Mouse (Mus musculus) left cerebral cortex, postnatal 25 days (tissue): ENCODE measurements around the gene Gm21761. TPM values are rescaled to one million over a fixed set of nuclear protein-coding genes. Genes with fewer than 3 reads are reported as not detected.
A peak's percentile ranks its signal among the peaks of the same experiment; 100 is the strongest.
"Not testable (repeated sequence)": the region's sequence is repeated elsewhere in the genome, so short reads cannot be mapped to it uniquely, and the experiment has no call there.

Experiments
- DNase-seq, 2 experiments: peaks; one replicate each; pipeline ENCODE4 v3.0.0; 2022; ENCODE audit warnings: low spot score in 2 of 2, mixed read lengths in 1 of 2
- intact Hi-C: fragments of 180-260 bp; cut with DNase I; formaldehyde crosslinking; loops from one replicate; pipeline ENCODE4 v1.15.1; 2025
- total RNA-seq, 2 experiments: library from RNA; stranded (reverse); gene quantifications; 2 replicates each; pipeline ENCODE4 v1.2.3; 2021

Gm21761 gene
- total RNA-seq = not detected

DNA sequence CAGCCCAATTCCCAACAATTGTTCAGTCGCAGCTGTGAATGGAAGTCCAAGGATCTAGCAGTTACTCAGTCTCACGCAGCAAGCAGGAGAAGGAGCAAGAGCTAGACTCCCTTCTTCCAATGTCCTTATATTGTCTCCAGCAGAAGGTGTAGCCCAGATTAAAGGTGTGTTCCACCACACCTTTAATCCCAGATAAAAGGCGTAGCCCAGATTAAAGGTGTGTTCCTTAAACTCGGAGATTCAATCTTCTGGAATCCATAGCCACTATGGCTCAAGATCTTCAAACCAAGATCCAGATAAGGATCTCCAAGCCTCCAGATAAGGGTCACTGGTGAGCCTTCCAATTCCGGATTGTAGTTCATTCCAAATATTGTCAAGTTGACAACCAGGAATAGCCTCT, at the start of gene Gm21761:
Gm21761 (minus strand) TSS at position 101 of the 400 bp plus-strand sequence.
- intact Hi-C loops, DNase-seq: not testable (repeated sequence)

DNA sequence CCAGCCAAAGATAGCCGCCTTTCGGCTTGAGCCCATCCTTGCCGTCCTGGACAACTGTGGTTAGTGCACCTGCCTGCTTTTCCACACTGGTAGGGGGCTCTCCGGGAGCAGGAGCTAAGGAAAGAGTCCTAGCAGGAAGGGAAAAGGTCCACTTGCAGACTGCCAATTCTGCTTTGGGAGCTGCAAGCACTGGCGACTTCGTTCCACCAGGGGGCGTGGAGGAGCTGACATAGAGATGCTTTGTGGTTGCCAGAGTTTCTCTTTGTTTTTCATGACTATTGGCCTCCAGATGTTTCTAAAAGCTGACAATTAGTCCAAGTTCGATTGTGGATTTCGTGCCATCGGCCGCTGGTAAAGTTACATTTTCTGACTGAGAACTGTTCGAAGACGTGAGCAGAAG, 40.1 kb upstream of the Gm21761 start:
- DNase-seq, intact Hi-C loops: not testable (repeated sequence)

DNA sequence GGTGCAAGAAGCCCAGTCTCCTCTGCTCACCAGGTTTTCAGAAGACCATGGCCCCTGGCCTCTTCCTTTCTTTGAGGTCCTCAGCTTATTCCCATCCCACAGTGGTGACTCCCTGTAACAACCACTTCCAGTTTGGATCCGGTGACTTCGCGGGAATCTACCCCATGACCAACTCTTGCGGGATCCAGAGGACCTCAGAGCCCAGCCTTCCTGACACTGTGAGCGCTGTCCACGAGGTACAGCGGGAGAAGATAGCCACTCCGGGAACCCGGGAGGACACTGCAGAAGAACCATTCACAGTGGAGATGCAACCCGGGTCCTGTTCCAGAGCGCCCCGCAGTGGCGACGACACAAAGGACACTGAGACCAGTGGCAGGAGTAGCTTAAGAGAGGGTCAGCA, 39.1 kb upstream of the Gm21761 start:
- intact Hi-C loops, DNase-seq: not testable (repeated sequence)

DNA sequence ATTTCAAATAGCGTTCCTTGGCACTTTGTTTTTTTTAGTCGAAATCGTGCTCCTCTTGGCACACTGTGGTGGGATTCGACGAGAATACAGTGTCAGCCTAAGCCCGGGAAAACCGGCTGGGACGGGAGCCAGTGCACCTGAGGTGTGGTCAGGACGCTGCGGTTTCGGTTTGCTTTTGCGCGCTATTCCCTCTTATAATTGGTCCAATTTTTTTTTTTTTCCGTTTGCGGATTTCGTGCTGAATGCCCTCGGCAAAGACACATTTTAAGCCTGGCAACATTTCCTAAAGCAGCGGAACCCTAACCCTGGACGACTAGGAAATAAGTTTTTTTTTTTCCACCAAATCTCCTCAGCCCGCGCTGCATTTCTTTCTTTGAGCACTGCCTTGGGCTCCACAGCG, 36.9 kb upstream of the Gm21761 start:
- intact Hi-C loops = not testable (repeated sequence)
- peak in 1 of 2 experiments; percentile 2 for DNase-seq

DNA sequence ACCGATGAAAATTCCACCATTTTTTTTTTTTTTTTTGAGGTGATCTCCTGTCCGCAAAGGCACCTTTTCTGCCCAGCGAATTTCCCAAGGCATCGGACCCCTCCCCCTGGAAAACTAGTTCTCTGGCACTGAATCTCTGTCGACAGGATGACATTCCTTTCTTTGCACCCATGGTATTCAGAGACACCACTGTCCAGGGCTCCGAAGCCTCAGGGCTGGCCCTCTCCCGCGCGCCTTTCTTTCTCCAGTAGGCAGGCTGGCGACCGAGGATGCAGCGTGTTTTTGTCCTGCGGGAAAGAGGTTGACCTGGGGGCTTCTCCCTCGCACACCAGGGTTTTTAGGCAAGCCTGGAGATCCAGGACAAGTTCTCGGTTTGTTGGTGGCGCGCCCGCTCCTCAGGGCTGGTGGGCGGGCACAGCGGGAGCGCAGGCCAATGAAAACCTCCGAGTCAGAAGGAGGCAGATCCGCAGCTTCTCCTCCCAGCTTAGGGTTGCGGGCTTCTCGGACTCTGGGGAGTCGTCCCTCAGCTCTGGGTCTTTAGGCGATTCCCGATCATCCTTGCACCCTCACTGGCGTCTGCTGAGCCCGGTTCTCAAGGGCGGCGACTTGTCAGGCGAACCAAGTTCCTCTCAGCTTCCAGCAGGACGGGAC, 36.4 kb upstream of the Gm21761 start:
- DNase-seq, intact Hi-C loops: not testable (repeated sequence)

DNA sequence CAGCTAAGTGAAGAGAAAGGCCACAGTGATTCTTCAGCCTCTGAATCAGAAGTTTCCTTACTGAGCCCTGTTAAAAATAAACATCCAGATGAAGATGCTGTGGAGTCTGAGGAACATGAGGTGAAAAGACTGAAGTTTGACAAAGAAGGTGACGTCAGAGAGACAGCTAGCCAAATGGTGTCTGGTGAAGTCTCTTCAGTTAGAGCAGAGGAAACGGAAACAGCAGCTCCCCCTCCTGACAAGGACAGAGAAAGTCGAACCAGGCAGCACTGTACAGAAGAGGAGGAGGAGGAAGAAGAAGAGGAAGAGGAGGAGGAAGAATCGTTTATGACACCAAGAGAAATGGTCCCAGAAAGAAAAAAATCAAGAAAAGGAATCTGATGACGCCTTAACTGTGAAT, 33.8 kb upstream of the Gm21761 start:
- intact Hi-C loops, DNase-seq: not testable (repeated sequence)

DNA sequence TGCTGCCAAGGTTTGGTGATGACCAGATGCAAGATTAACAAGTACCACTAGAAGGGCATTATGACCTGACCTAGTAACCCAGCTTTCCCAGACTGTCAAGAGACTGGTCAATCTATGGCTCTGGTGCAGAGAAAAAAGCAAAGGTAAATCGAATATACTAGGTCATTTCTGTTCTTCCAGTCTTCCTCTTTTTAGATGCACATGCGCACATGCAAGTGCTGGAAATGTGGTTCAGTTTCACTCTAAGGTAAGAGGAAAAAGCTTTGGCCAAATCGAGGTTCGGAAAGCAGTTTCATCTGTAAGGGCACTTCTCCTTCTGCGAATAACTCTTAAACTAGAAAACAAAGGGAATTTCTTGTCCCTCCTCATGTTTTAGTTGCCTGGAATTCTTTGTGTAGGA, 26.5 kb upstream of the Gm21761 start:
- intact Hi-C loops, DNase-seq: not testable (repeated sequence)

DNA sequence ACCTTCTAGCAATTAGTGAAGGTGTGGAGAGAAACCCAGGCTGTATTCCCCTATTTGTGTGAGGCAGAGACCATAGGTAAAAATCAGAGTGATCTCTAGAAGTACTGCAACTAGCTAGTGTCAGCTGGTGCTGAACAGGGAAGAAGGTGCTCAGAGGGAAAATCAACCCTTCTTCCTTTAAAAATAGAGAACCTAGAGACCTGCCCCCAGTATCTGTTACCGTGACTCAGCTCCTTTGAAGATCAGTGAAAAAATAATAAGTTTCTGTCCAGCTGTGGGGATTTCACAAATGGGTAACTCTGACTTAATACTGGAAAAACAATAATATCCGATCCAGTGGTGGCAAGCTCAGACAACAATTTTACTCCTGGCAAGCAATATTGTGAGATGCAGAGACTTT, 26.0 kb upstream of the Gm21761 start:
- intact Hi-C loops, DNase-seq: not testable (repeated sequence)

DNA sequence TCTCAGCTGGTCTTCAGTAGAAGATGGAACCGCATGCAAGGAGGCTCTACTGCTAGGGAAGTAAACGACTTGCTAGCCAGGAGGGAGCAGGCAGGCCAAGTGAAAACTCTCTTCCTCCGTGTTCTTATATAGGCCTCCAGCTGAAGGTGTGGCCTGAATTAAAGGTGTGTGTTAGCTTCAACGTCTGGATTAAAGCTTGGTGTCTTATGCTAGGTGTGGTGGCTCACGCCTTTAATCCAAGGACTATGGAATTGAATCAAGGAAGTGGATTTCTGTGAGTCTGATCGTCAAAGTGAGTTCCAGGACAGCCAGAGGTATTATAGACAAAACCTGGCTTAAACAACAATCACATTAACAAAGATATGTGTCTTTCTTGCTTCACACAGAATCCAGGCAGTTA, 21.6 kb upstream of the Gm21761 start, which contains the start of gene B020031M17Rik:
B020031M17Rik (minus strand) TSS at position 101 of the 400 bp plus-strand sequence.
- DNase-seq, intact Hi-C loops: not testable (repeated sequence)

DNA sequence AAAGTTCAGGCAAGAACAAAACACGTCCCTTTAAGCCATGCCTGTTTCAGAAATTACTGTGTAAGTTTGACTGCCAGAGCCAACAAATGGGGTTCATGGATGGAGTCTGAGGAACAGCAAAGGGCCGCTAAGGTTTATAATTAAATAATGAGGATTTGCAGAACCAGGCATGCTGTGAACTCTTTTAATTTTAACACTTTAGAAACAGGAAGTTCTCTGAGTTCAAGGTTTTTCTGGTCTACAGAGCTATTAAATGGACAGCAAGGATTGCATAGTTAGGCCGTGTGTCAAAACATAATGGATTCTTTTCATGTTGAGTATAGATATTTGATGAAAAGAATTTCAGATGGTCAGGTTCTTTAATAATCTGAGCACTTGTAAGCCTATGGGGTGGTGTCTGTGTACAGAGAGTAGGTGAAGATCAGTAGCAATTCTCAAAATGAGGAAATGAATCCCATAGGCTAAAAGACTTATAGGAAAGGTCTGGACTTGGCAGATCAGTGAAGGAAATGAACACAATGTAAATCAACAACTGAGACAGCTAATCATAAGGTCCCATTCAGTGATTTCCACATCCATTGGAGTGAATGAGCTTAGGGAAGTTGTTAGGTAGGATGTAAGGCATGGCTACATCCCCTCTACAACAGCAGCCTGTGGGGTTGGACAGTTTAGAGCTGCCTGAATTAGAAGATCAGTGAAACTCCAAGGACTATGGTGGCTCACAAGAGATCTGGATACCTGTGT, 4.3 kb downstream of the Gm21761 start:
- DNase-seq, intact Hi-C loops: not testable (repeated sequence)

DNA sequence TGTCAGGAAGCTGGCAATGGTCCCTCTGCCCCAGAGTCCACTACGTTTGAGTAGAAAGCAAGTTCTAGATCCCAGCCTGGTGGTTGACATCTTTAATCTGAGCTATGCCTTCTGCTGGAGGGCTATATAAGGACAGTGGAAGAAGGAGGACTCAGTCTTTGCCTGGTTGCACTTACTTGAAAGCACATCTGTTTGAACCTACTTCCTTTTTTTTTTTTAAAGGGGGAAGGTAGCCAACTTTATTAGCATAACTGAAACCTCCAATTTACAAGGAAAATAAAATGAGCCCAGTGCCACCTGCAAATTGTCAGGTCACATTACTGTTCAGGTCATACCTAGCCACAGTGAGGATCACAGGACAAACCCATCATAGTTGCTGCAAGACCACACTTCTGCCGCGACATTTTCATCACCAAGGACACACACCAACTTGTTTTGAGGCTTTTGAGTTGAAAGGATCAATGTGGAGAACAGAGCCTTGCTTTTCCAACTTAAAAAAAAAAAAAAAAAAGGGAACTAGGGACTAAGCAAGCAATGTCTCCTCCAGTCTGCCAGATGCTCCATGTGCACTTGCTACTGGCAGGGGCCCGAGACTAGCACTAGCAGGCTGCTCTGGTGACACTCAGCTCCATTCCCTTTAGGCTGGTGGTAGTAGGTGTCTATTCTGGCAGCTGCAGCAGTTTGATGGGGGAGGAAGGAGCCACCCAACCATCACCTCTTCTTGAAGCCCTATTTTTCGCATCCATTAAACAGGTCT, 11.9 kb downstream of the Gm21761 start:
- DNase-seq, intact Hi-C loops: not testable (repeated sequence)

DNA sequence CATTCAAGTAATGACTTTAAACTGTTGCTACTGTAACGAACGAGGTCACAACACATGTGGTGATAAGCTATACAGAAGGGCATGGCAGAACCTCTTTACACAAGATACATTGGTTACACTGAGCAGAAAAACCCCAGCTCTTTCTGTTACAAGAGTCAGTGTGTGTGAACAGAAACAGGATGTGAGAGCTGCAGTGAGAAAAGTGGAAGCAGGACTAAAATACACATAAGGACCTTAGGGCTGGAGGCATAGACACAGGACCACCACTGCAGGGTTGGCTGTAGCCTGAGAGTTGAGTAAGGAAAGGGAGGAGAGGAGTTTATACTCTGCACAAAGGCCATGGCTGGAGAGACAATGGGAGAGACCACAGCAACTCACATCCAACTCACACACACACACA, 12.6 kb downstream of the Gm21761 start:
- DNase-seq, intact Hi-C loops: not testable (repeated sequence)

DNA sequence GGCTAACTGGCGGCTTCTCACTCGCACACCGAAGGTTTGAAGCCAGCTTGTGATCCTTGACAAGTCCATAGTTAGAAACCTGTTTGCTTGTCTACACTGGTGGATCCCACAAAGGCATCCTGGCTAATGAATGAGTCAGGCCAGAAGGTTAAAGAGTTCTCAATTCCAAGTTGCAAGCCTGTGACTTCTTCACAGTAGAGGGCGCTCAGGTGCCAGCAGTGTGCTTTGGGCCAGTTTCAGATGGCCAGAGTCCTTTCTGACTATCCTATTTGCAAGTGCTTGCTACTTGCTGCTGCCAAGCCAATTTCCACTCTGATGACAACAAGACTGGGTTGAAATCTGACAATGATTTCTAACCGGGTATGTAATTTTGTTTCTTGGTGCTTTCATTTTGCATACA, 30.5 kb downstream of the Gm21761 start:
- intact Hi-C loops, DNase-seq: not testable (repeated sequence)

DNA sequence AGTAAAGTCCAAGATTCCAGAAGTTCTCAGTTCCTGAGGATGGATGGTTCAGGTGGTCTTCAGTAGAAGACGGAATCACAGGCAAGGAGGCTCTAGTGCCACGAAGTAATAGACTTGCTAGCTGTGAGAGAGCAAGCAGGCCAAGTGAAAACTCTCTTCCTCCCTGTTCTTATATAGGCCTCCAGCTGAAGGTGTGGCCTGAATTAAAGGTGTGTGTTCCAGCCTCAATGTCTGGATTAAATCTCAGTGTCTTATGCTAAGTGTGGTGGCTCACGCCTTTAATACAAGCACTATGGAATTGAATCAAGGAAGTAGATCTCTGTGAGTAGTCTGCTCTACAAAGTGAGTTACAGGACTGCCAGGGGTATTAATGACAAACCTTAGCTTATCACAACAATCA, 34.4 kb downstream of the Gm21761 start, which contains the start of gene Tcstv1:
Tcstv1 (minus strand) TSS at position 101 of the 400 bp plus-strand sequence.
- intact Hi-C loops, DNase-seq: not testable (repeated sequence)

DNA sequence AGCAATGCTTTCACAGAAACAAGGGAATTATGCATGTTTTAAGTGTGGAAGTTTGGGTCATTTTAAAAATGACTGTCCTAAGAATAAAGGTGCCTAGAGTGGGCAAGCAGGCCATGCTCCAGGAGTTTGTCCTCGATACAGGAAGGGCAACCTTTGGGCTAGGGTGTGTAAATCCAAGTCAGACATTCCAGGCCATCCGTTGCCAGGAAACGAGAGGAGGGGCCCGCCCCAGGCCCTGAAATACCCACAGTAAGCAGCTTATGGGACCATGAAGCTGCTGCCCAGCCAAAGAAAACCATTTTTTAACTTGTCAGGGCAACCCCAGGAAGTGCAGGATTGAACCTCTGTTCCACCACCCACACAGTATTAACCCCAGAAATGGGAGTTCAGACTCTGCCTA, 42.2 kb downstream of the Gm21761 start:
- intact Hi-C loops, DNase-seq: not testable (repeated sequence)

DNA sequence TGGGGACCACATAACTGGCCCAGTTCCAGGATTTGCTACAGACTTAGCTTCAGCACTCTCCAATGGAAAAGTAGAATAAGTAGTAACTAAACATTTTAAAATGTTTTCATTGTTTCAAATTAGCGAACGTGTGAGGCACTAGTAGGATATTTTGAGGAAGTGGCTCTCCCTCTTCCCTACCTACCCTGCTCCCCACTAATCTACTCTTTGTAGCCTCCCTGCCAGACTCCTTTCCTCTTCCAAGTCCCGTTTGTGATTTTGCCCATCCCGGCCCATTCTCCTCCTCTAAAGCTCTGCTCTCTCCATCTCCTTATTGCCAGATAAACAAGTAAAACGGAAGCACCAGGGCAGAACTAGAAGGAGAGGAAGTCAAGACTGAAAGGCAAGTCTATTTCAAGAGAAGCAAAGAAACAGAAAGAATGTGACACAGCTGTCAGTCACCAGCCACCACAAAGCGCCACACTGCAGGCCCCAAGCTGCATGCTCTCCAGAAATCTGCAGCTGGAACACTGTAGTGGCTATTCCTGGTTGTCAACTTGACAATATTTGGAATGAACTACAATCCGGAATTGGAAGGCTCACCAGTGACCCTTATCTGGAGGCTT, 64.6 kb downstream of the Gm21761 start:
- DNase-seq, intact Hi-C loops: not testable (repeated sequence)

DNA sequence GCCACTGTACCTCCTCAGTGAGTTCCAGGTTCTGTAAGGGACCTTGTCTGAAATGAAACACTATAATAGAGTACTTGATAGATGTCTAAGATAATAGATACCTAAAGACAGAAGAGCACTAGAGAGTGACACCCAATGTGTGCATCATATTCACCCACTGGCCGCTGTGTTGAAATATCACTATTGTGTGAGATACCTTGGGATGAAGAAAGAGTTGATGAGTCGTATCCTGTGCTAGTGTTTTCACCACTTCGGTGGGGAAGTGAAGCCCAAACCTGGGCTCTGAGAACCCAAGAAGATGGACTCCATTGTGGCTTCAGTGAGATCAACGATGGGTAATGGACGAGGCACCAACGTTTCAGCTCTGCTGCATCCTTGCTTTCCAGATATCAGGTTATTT, 66.7 kb downstream of the Gm21761 start:
- DNase-seq, intact Hi-C loops: not testable (repeated sequence)
